Mouse (Mus musculus) cerebellum, adult 11-12 months (tissue): ENCODE results near the gene Ppard.
"Not testable (repeated sequence)": the region's sequence is repeated elsewhere in the genome, so short reads cannot be mapped to it uniquely, and the experiment has no call there.

ENCODE experiments used
- DNase-seq: peaks from one replicate; pipeline ENCODE4 v3.0.0; 2022

Gene Ppard

GRCm38 (mm10) chr17:28232475-28233060 lies at the start of gene Ppard:
Gene Ppard, plus strand, starts transcription at chr17:28232700.
- DNase-seq, result peak; percentile 94

GRCm38 (mm10) chr17:28184971-28185638 lies 47.4 kb upstream of the Ppard start:
- no peak for DNase-seq

GRCm38 (mm10) chr17:28188313-28188712 lies 44.2 kb upstream of the Ppard start:
- no peak for DNase-seq

- no peak for DNase-seq
These were observed 39.7 kb upstream of the Ppard start for GRCm38 (mm10) chr17:28192754-28193153.

- no peak for DNase-seq
These were observed 38.9 kb upstream of the Ppard start for GRCm38 (mm10) chr17:28193559-28193958.

GRCm38 (mm10) chr17:28195033-28195432 lies 37.5 kb upstream of the Ppard start:
- no peak for DNase-seq

- DNase-seq, result no peak
These were observed 34.9 kb upstream of the Ppard start for GRCm38 (mm10) chr17:28197646-28198045.

GRCm38 (mm10) chr17:28201982-28202381 lies 30.5 kb upstream of the Ppard start:
- DNase-seq, result no peak

GRCm38 (mm10) chr17:28204052-28204720 lies 28.3 kb upstream of the Ppard start:
- DNase-seq, result peak; percentile 31

- DNase-seq, result no peak
These were observed 27.1 kb upstream of the Ppard start for GRCm38 (mm10) chr17:28205443-28205842.

GRCm38 (mm10) chr17:28207092-28207491 lies 25.4 kb upstream of the Ppard start:
- no peak for DNase-seq

GRCm38 (mm10) chr17:28207591-28208313 lies 24.7 kb upstream of the Ppard start, which contains the start of gene Def6:
Gene Def6, plus strand, starts transcription at chr17:28207778.
- no peak for DNase-seq

- DNase-seq, result no peak
These were observed 24.2 kb upstream of the Ppard start for GRCm38 (mm10) chr17:28208314-28208612.

GRCm38 (mm10) chr17:28209457-28210110 lies 22.9 kb upstream of the Ppard start:
- DNase-seq, result no peak

- no peak for DNase-seq
These were observed 20.6 kb upstream of the Ppard start for GRCm38 (mm10) chr17:28211921-28212341.

- no peak for DNase-seq
These were observed 20.1 kb upstream of the Ppard start for GRCm38 (mm10) chr17:28212391-28212790.

GRCm38 (mm10) chr17:28213236-28213635 lies 19.3 kb upstream of the Ppard start:
- no peak for DNase-seq

GRCm38 (mm10) chr17:28216791-28217190 lies 15.7 kb upstream of the Ppard start:
- DNase-seq, result no peak

GRCm38 (mm10) chr17:28217721-28218649 lies 14.5 kb upstream of the Ppard start:
- DNase-seq, result no peak

- DNase-seq, result not testable (repeated sequence)
These were observed 10.0 kb upstream of the Ppard start for GRCm38 (mm10) chr17:28222463-28222862.

GRCm38 (mm10) chr17:28223561-28224391 lies 8.7 kb upstream of the Ppard start:
- DNase-seq, result peak; percentile 96
